Mouse (Mus musculus) urinary bladder, postnatal 4 days (tissue): ENCODE results near the gene Atp2b4.

ENCODE experiments used
- DNase-seq, 2 experiments: peaks; one replicate each; pipeline ENCODE4 v3.0.0; 2021 to 2022; ENCODE audit warnings: low spot score in 2 of 2

Atp2b4 gene

GRCm38 (mm10) chr1:133656811-133657210 is 144.0 kb downstream of the Atp2b4 start:
- DNase-seq = no peak

- no peak for DNase-seq
These were observed 147.8 kb downstream of the Atp2b4 start for GRCm38 (mm10) chr1:133653033-133653432.

DNA sequence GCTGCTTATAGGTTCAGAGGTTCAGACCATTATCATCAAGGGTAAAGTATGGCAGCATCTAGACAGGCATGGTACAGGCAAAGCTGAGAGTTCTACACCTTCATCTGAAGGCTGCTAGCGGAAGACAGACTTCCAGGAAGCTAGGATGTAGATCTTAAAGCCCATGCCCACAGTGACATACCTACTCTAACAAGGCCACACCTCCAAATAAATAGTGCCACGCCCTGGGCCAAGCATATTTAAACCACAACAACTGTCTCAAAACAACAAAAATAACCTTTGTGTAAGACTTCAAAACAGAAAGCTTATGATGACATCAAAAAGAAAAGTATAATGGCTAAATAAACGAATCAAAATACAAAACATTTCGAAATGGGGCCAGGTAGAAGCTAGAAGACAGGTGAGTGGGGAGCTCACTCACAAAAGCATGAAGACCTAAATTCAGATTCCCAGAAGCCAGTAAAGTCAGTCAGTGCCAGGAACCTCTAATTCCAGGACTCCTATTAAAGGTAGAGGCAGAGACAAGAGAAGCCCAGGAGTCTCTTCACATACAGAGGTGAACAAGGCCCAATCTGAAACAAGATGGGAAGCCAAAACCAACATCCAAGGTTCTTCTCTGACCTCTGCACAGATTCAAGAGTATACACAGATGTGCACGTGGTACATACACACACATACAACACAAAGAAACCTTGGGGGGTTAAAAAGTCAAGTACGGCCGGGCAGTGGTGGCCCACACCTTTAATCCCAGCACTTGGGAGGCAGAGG is 150.4 kb downstream of the Atp2b4 start:
- DNase-seq = no peak
